Mouse (Mus musculus): ENCODE measurements around the gene Btf3. TPM values are rescaled to one million over a fixed set of nuclear protein-coding genes. Genes with fewer than 3 reads are reported as not detected.

The Btf3 gene
- polyA plus RNA-seq, 1 experiment from 2014 or later: 444 TPM

DNA sequence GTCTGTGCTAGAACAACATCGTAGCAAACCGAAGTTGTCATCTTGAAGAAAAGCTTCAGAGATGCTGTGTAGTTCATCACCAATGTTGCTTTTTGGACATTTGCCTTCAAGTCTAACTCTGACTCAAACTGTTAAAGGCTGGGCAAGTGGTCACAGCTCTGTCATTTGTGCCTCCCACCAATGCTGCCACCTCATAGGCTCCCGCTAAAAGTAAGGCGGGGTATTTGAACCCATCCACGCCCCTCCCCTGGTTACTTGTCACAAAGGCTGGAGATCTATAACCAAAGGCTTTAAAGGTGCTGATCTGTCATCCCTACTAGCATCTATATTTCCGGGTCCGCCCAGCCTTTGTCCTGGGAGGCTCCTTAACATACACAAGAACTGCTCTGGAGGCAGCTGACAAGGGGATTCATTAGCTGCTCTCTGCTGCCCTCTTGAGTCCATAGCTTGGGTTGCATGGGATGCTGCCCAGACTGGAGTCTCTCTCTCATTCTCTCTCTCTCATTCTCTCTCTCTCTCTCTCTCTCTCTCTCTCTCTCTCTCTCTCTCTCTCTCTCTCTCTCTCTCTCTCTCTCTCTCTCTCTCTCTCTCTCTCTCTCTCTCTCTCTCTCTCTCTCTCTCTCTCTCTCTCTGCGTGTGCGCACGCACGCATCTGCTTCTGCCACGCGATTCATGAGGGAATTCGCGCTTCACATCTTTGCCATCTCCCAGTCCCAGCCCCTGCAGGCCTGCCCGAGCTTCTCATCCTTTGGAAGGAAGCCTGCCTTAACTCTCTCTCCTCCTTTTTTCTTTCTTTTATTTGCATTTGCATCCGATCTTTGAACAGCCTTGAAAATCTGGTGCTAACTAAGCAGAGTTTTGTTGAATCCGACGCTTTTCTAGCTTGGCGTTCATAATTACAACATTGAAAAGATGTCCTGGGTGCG lies 17.7 kb downstream of the Btf3 start:
- no peaks in the 10 kb centered on the region; the same call in 1 of the 2 replicates for H3K4me1 ChIP-seq (replicated peaks)
- WGBS: 45% methylated on average over 21 of the region's 21 CpGs
- ATAC-seq (ENCODE audit: low FRiP score, low read depth): peak; percentile 80
- H3K4me3 ChIP-seq: no peak overlapping the region
- peak overlapping the region; percentile 52 for H3K4me2 ChIP-seq
- no peaks in the 10 kb centered on the region for H3K9me3 ChIP-seq
- H3K27me3 ChIP-seq: no peaks in the 10 kb centered on the region
- no peak overlapping the region for H3K9ac ChIP-seq
- H3K36me3 ChIP-seq: no peaks in the 10 kb centered on the region
- H3K27ac ChIP-seq (replicated peaks): peak overlapping the region; percentile 60

DNA sequence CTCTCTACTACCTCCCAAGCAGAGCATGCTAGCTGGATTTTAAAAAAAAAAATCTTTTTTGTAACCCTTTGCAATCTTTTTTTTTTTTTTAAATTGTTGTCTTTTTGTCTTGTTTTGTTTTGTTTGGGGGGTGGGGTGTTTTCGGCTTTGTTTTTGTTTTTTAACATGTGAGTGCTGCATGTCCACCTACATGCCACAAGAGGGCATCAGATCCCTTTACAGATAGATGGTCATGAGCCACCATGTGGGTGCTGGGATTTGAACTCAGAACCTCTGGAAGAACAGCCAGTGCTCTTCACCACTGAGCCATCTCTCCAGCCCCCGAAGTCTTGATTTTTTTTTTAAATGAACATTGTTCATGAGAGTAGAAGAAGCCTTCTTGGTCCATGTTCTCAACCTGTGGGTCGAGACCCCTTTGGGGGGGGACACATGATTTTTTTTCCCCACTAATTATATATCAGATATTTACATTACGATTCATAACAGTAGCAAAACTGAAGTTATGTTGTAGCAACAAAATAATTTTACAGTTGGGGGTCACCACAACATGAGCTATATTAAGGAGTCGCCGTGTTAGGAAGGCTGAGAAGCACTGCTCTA lies 18.8 kb downstream of the Btf3 start:
- Histone ChIP-seq H3K4me3 (no peak overlapping the region), H3K4me2 (no peak overlapping the region), H3K9me3 (no peaks in the 10 kb centered on the region), H3K9ac (no peak overlapping the region), H3K4me1 (replicated peaks) (no peaks in the 10 kb centered on the region; the same call in 1 of the 2 replicates), H3K27me3 (no peaks in the 10 kb centered on the region), H3K36me3 (no peaks in the 10 kb centered on the region), H3K27ac (replicated peaks) (no peak overlapping the region)
- no peak for ATAC-seq (ENCODE audit: low FRiP score, low read depth)
- 94% methylated on average over 6 of the region's 6 CpGs for WGBS

- Histone ChIP-seq H3K27me3 (no peaks in the 10 kb centered on the region), H3K36me3 (no peaks in the 10 kb centered on the region), H3K4me3 (no peak overlapping the region), H3K27ac (replicated peaks) (no peak overlapping the region), H3K9me3 (no peaks in the 10 kb centered on the region), H3K4me2 (no peak overlapping the region), H3K4me1 (replicated peaks) (no peaks in the 10 kb centered on the region; the same call in 1 of the 2 replicates), H3K9ac (no peak overlapping the region)
- 51% methylated on average over 5 of the region's 5 CpGs for WGBS
- ATAC-seq (ENCODE audit: low FRiP score, low read depth): no peak
These were observed 20.7 kb downstream of the Btf3 start for GRCm38 (mm10) chr13:98296072-98296471.

DNA sequence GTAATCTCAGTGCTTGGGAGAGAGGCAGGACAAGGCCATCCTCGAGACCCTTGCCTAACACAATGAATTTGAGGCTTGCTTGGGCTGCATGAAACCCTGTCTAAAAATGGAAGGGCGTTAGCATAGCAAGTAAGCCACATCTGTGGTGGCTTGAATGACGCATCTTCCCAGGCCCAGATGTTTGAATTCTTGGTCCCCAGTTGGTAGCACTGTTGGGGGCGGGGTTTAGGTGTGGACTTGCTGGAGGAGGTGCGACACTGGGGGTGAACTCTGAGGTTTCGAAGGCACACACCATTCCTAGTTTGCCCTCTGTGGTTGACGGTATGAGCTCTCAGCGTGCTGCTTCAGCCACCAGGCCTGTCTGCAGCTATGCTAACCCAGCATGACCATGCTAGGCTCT lies 25.1 kb downstream of the Btf3 start:
- H3K27ac ChIP-seq (replicated peaks): no peak overlapping the region
- no peaks in the 10 kb centered on the region for H3K27me3 ChIP-seq
- H3K4me1 ChIP-seq (replicated peaks): no peaks in the 10 kb centered on the region
- WGBS: 84% methylated on average over 8 of the region's 8 CpGs
- no peaks in the 10 kb centered on the region for H3K36me3 ChIP-seq
- H3K4me2 ChIP-seq: no peak overlapping the region
- no peak overlapping the region for H3K9ac ChIP-seq
- H3K4me3 ChIP-seq: no peak overlapping the region
- ATAC-seq (ENCODE audit: low FRiP score, low read depth): no peak
- no peaks in the 10 kb centered on the region for H3K9me3 ChIP-seq

DNA sequence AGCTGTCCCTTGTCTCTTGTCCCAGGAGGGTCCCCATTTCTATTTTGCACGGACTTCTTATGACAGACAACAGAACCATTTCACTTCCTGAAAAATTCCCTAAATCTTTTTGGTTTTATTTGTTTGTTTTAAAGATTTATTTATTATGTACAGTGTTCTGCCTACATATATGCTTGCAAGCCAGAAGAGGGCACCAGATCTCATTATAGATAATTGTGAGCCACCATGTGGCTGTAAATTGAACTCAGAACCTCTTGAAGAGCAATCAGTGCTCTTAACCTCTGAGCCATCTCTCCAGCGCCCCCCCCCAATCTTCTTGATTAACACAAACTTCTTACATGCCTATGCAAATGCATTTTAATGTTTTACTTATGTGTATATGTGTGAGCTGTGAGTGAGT lies 26.1 kb downstream of the Btf3 start:
- H3K27ac ChIP-seq (replicated peaks): no peak overlapping the region
- 46% methylated on average over 2 of the region's 2 CpGs for WGBS

GRCm38 (mm10) chr13:98280990-98281650 lies 35.7 kb downstream of the Btf3 start:
- H3K27ac ChIP-seq (replicated peaks): no peak overlapping the region
- H3K27me3 ChIP-seq: no peaks in the 10 kb centered on the region
- no peaks in the 10 kb centered on the region for H3K9me3 ChIP-seq
- no peak overlapping the region for H3K4me2 ChIP-seq
- H3K9ac ChIP-seq: no peak overlapping the region
- WGBS: 84% methylated on average over 12 of the region's 12 CpGs
- no peaks in the 10 kb centered on the region for H3K36me3 ChIP-seq
- H3K4me3 ChIP-seq: no peak overlapping the region
- no peak for ATAC-seq (ENCODE audit: low FRiP score, low read depth)
- no peaks in the 10 kb centered on the region for H3K4me1 ChIP-seq (replicated peaks)

More for the DNA sequence above, 26.1 kb downstream of the Btf3 start:
- Histone ChIP-seq H3K4me3 (no peak overlapping the region), H3K9ac (no peak overlapping the region), H3K9me3 (no peaks in the 10 kb centered on the region), H3K4me1 (replicated peaks) (no peaks in the 10 kb centered on the region), H3K36me3 (no peaks in the 10 kb centered on the region), H3K27me3 (no peaks in the 10 kb centered on the region), H3K4me2 (no peak overlapping the region)
- ATAC-seq (ENCODE audit: low FRiP score, low read depth): no peak

DNA sequence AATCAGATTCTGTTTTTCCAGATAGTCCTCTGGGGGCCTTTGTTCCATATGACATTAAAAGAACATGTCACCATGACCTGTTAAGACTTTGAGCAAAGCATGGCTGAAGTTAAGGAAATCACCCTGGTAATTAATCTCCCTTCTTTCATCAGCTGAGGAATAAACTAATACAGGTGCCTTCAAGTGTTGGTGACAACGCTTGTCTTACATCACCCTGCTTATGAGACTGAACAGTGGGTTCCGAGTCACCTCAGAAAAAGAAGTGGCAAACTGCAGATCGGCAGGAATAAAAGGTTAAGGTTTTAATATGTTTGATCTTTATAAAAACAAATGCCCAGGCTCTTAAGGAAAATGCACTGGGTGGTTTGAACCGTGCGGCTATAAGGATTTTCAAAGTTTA lies 37.1 kb downstream of the Btf3 start, which contains the start of gene Gm21976:
Gm21976 (plus strand) TSS at position 202 of the 400 bp plus-strand sequence.
- ATAC-seq (ENCODE audit: low FRiP score, low read depth): no peak
- Histone ChIP-seq H3K27ac (replicated peaks) (no peak within 1 kb of the TSS), H3K9ac (no peak within 1 kb of the TSS), H3K36me3 (peaks cover 5% of the 10 kb centered on the region), H3K4me3 (no peak within 1 kb of the TSS), H3K27me3 (no peaks in the 10 kb centered on the region), H3K9me3 (no peaks in the 10 kb centered on the region), H3K4me2 (no peak within 1 kb of the TSS), H3K4me1 (replicated peaks) (no peaks in the 10 kb centered on the region)
- 91% methylated on average over 5 of the region's 5 CpGs for WGBS

- Histone ChIP-seq H3K4me3 (no peak overlapping the region), H3K9ac (no peak overlapping the region), H3K4me1 (replicated peaks) (no peaks in the 10 kb centered on the region), H3K36me3 (peaks cover 24% of the 10 kb centered on the region), H3K27me3 (no peaks in the 10 kb centered on the region), H3K9me3 (no peaks in the 10 kb centered on the region), H3K27ac (replicated peaks) (no peak overlapping the region), H3K4me2 (no peak overlapping the region)
- 93% methylated on average over 2 of the region's 2 CpGs for WGBS
- no peak for ATAC-seq (ENCODE audit: low FRiP score, low read depth)
These were observed 39.3 kb downstream of the Btf3 start for GRCm38 (mm10) chr13:98277501-98277900.

GRCm38 (mm10) chr13:98276253-98276652 lies 40.6 kb downstream of the Btf3 start:
- 91% methylated on average over 7 of the region's 7 CpGs for WGBS
- H3K36me3 ChIP-seq: peaks cover 35% of the 10 kb centered on the region
- no peak overlapping the region for H3K27ac ChIP-seq (replicated peaks)

DNA sequence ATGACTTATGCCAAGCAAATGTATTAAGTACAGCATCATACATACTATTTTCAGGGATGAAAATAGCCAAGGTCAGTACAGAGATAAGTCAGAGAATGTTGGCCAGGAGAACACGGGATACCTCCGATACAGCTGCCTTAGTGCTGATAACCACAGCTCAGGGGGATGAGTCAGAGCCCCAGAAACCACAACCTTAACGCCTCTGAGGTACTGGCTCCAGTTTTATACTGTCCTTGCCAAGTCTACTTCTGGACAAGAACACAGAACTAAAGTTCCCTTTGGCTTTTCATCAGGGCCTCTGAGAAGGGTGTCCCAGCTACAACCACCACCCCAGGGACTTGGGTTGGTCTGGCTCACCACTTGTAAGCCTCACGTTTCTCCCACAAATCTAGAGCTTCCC lies 41.2 kb downstream of the Btf3 start:
- no peaks in the 10 kb centered on the region for H3K27me3 ChIP-seq
- 95% methylated on average over 4 of the region's 4 CpGs for WGBS
- H3K9me3 ChIP-seq: no peaks in the 10 kb centered on the region
- H3K9ac ChIP-seq: no peak overlapping the region
- no peak overlapping the region for H3K27ac ChIP-seq (replicated peaks)
- peaks cover 41% of the 10 kb centered on the region for H3K36me3 ChIP-seq
- no peak overlapping the region for H3K4me2 ChIP-seq
- no peak overlapping the region for H3K4me3 ChIP-seq
- no peak for ATAC-seq (ENCODE audit: low FRiP score, low read depth)
- H3K4me1 ChIP-seq (replicated peaks): no peaks in the 10 kb centered on the region

More at GRCm38 (mm10) chr13:98276253-98276652, 40.6 kb downstream of the Btf3 start:
- Histone ChIP-seq H3K9ac (no peak overlapping the region), H3K4me1 (replicated peaks) (no peaks in the 10 kb centered on the region), H3K9me3 (no peaks in the 10 kb centered on the region), H3K27me3 (no peaks in the 10 kb centered on the region), H3K4me2 (no peak overlapping the region), H3K4me3 (no peak overlapping the region)
- ATAC-seq (ENCODE audit: low FRiP score, low read depth): no peak

GRCm38 (mm10) chr13:98274023-98274422 lies 42.8 kb downstream of the Btf3 start:
- no peak overlapping the region for H3K4me3 ChIP-seq
- H3K9ac ChIP-seq: no peak overlapping the region
- no peak overlapping the region for H3K27ac ChIP-seq (replicated peaks)
- no peak for ATAC-seq (ENCODE audit: low FRiP score, low read depth)
- 96% methylated on average over 9 of the region's 9 CpGs for WGBS
- H3K4me2 ChIP-seq: no peak overlapping the region
- H3K36me3 ChIP-seq: peaks cover 53% of the 10 kb centered on the region
- no peaks in the 10 kb centered on the region for H3K9me3 ChIP-seq
- H3K27me3 ChIP-seq: no peaks in the 10 kb centered on the region
- H3K4me1 ChIP-seq (replicated peaks): no peaks in the 10 kb centered on the region

DNA sequence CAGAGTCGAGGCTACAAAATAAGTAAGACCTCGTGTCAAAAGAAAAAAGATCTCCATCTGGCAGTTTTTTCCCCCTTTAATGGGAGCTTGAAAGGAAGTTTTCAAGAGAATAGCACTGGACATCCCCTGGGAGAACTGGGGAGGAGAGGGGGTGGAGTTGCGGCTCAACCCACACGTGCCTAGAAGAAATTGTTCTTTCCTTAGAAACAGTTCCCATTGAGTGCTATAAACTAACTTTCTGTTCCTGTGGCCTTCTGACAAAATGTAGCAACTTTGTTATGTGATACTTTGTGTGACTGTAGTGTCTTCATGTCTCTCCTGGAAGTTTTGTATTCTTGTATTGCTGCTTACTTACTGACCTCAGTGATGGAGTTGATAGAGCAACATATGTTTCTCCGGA lies 52.7 kb downstream of the Btf3 start:
- Histone ChIP-seq H3K9me3 (no peaks in the 10 kb centered on the region), H3K4me2 (peak overlapping the region; percentile 93), H3K27me3 (no peaks in the 10 kb centered on the region), H3K4me3 (peak overlapping the region; percentile 94), H3K36me3 (peaks cover 26% of the 10 kb centered on the region), H3K27ac (replicated peaks) (peak overlapping the region; percentile 95; the same call in 1 of the 2 replicates), H3K9ac (peak overlapping the region; percentile 89), H3K4me1 (replicated peaks) (peaks cover 24% of the 10 kb centered on the region)
- ATAC-seq (ENCODE audit: low FRiP score, low read depth): no peak
- 24% methylated on average over 5 of the region's 5 CpGs for WGBS

Measured in hindbrain, embryonic 15.5 days (tissue).